Mouse (Mus musculus): ENCODE measurements around the gene Golgb1. TPM values are rescaled to one million over a fixed set of nuclear protein-coding genes. Genes with fewer than 3 reads are reported as not detected.
A peak's percentile ranks its signal among the peaks of the same experiment; 100 is the strongest.

Golgb1 gene
- polyA plus RNA-seq, 1 experiment from 2014 or later = 120 TPM

DNA sequence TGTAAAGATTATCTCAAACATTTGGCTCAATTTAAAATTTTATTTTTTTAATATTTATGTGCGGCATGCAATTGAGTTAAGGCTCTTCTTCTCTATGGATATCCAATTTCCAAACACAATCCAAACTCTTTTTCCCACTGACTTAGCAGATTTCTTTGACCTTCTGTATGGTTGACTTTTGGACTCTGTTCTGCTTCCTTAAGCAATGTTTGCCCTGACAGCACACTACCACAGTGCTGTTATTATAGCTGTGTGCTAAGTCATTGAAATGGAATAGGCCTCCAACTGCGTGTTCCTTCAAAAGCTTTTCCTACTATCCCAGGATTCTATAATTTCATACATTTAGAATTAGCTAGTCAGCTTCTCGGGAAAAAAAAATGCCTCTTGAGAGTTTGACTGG, 68.7 kb downstream of the Golgb1 start:
- no peak overlapping the region for H3K4me3 ChIP-seq (ENCODE audit: low read depth, low read length)
- no peak overlapping the region for H3K27ac ChIP-seq (replicated peaks; ENCODE audit: low read depth, low read length)
- no peaks in the 10 kb centered on the region for H3K27me3 ChIP-seq (replicated peaks; ENCODE audit: control insufficient read depth, insufficient read depth, low read length)
- no peak overlapping the region for H3K4me2 ChIP-seq (ENCODE audit: low read depth, low read length)
- 76% methylated on average over 3 of the region's 3 CpGs for WGBS
- peaks cover 3% of the 10 kb centered on the region for H3K4me1 ChIP-seq (ENCODE audit: control insufficient read depth, insufficient read depth, low read length)
- DNase-seq (ENCODE audit: low spot score) = no peak
- ATAC-seq (ENCODE audit: low read depth) = no peak
- no peaks in the 10 kb centered on the region for H3K36me3 ChIP-seq (ENCODE audit: control insufficient read depth, insufficient read depth, low read length)
- no peaks in the 10 kb centered on the region for H3K9me3 ChIP-seq (ENCODE audit: control insufficient read depth, low read length)
- H3K9ac ChIP-seq (ENCODE audit: low read depth, low read length) = no peak overlapping the region

DNA sequence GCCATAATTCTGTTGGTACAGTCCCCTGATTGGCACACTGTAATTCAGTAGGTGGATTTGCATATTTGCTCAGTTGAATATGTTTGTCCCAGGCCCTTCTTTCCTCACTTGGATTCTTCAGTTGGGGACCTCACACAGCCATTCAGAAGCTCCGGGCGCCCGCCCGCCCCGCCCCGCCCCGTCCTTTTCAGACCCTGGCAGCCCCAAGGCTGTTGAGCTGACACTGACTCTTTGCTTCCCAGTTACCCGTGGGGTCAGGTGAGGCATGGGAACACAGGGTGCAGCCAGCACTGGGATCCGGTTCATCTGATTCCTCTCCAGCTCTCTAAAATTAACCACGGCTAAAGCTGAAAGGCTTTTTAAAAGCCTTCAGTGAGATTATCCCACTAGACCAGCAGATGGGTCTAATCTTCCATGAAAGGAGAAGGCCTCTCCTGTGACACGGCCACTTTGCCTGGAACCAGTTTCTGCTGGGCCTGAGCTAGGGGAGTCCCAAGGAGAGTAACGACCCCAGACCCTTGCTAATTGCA, 70.0 kb downstream of the Golgb1 start:
- Histone ChIP-seq H3K27ac (replicated peaks; ENCODE audit: low read depth, low read length) (no peak overlapping the region), H3K4me1 (ENCODE audit: control insufficient read depth, insufficient read depth, low read length) (peaks cover 3% of the 10 kb centered on the region; the same call in 1 of the 2 replicates), H3K9me3 (ENCODE audit: control insufficient read depth, low read length) (no peaks in the 10 kb centered on the region), H3K4me3 (ENCODE audit: low read depth, low read length) (no peak overlapping the region), H3K4me2 (ENCODE audit: low read depth, low read length) (no peak overlapping the region), H3K27me3 (replicated peaks; ENCODE audit: control insufficient read depth, insufficient read depth, low read length) (no peaks in the 10 kb centered on the region), H3K9ac (ENCODE audit: low read depth, low read length) (no peak overlapping the region), H3K36me3 (ENCODE audit: control insufficient read depth, insufficient read depth, low read length) (no peaks in the 10 kb centered on the region)
- WGBS = 48% methylated on average over 12 of the region's 12 CpGs
- DNase-seq (ENCODE audit: low spot score) = peak; percentile 14
- ATAC-seq (ENCODE audit: low read depth) = peak; percentile 47; the same call in 1 of the 2 replicates

DNA sequence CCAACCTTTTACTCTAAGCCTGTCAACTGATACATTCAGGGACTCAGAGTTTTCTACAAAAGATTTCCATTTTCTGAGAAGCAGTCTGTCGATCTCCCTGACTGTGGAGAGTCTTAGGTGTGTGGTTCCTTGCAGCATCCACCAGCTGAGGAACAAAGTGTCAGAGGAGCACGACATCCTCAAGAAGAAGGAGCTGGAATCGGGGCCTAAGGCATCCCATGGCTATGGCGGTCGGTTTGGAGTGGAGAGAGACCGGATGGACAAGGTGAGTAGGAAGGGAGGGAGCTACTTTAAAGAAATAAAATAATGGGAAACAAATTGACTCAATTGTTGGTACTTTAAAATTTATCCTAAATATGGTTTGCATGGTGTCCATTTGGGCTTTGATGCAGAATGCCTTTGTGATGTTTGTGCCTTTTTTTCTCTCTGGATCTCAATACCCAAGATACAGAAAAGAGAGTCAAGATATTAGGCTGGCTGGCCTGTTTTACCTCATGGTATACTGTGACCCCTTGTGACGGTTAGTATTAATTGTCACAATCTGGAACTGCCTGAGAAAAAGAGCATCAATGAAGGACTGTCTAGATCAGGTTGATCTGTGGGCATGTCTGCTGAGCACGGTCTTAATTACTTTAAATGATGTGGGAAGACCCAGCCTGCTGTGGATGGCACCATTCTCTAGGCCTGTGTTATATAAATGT, 71.7 kb downstream of the Golgb1 start:
- no peaks in the 10 kb centered on the region for H3K36me3 ChIP-seq (ENCODE audit: control insufficient read depth, insufficient read depth, low read length)
- DNase-seq (ENCODE audit: low spot score) (no peak), ATAC-seq (ENCODE audit: low read depth) (no peak)
- peaks cover 3% of the 10 kb centered on the region; the same call in 1 of the 2 replicates for H3K4me1 ChIP-seq (ENCODE audit: control insufficient read depth, insufficient read depth, low read length)
- H3K27me3 ChIP-seq (replicated peaks; ENCODE audit: control insufficient read depth, insufficient read depth, low read length) = no peaks in the 10 kb centered on the region
- no peak overlapping the region for H3K9ac ChIP-seq (ENCODE audit: low read depth, low read length)
- no peak overlapping the region for H3K4me3 ChIP-seq (ENCODE audit: low read depth, low read length)
- no peak overlapping the region for H3K4me2 ChIP-seq (ENCODE audit: low read depth, low read length)
- no peaks in the 10 kb centered on the region for H3K9me3 ChIP-seq (ENCODE audit: control insufficient read depth, low read length)
- no peak overlapping the region for H3K27ac ChIP-seq (replicated peaks; ENCODE audit: low read depth, low read length)
- 79% methylated on average over 8 of the region's 8 CpGs for WGBS

DNA sequence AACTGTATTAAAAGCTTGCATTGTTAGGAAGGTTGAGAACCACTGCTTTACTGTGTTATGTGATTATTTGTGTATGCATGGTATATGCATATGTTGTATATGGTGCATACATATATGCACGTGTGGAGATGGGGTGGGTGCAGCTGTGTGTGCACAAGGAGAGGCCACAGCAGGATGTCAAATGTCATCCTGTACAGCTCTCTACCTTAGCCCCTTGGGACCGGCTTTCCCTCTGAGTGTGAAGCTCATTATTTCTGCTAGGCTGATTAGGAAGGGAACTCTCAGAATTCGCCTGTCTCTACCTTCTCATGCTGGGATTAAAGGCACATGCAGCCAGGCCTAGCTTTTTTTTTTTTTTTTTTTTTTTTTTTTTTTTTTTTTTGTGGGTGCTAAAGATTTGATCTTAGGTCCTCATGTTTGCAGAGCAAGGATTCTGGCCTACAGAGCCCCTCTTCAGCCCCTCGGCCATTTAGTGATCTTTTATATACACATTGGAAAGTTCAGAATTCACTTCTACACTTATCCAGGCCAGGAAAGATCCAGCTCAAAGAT, 72.8 kb downstream of the Golgb1 start:
- H3K27me3 ChIP-seq (replicated peaks; ENCODE audit: control insufficient read depth, insufficient read depth, low read length) = no peaks in the 10 kb centered on the region
- no peak overlapping the region for H3K27ac ChIP-seq (replicated peaks; ENCODE audit: low read depth, low read length)
- no peak overlapping the region for H3K4me3 ChIP-seq (ENCODE audit: low read depth, low read length)
- H3K4me1 ChIP-seq (ENCODE audit: control insufficient read depth, insufficient read depth, low read length) = no peaks in the 10 kb centered on the region
- H3K4me2 ChIP-seq (ENCODE audit: low read depth, low read length) = no peak overlapping the region
- H3K9me3 ChIP-seq (ENCODE audit: control insufficient read depth, low read length) = no peaks in the 10 kb centered on the region
- no peaks in the 10 kb centered on the region for H3K36me3 ChIP-seq (ENCODE audit: control insufficient read depth, insufficient read depth, low read length)
- no peak for DNase-seq (ENCODE audit: low spot score)
- no peak; the same call in 1 of the 2 replicates for ATAC-seq (ENCODE audit: low read depth)
- no peak overlapping the region for H3K9ac ChIP-seq (ENCODE audit: low read depth, low read length)
- WGBS = 68% methylated on average over 4 of the region's 4 CpGs

- DNase-seq (ENCODE audit: low spot score) = no peak
- H3K9ac ChIP-seq (ENCODE audit: low read depth, low read length) = no peak overlapping the region
- H3K27ac ChIP-seq (replicated peaks; ENCODE audit: low read depth, low read length) = no peak overlapping the region
- no peak overlapping the region for H3K4me2 ChIP-seq (ENCODE audit: low read depth, low read length)
- WGBS = 65% methylated on average over 8 of the region's 8 CpGs
- no peaks in the 10 kb centered on the region for H3K27me3 ChIP-seq (replicated peaks; ENCODE audit: control insufficient read depth, insufficient read depth, low read length)
- no peak overlapping the region for H3K4me3 ChIP-seq (ENCODE audit: low read depth, low read length)
- no peaks in the 10 kb centered on the region for H3K4me1 ChIP-seq (ENCODE audit: control insufficient read depth, insufficient read depth, low read length)
- H3K9me3 ChIP-seq (ENCODE audit: control insufficient read depth, low read length) = no peaks in the 10 kb centered on the region
- H3K36me3 ChIP-seq (ENCODE audit: control insufficient read depth, insufficient read depth, low read length) = no peaks in the 10 kb centered on the region
- no peak for ATAC-seq (ENCODE audit: low read depth)
Measured at GRCm38 (mm10) chr16:36949614-36950336, 74.8 kb downstream of the Golgb1 start.

DNA sequence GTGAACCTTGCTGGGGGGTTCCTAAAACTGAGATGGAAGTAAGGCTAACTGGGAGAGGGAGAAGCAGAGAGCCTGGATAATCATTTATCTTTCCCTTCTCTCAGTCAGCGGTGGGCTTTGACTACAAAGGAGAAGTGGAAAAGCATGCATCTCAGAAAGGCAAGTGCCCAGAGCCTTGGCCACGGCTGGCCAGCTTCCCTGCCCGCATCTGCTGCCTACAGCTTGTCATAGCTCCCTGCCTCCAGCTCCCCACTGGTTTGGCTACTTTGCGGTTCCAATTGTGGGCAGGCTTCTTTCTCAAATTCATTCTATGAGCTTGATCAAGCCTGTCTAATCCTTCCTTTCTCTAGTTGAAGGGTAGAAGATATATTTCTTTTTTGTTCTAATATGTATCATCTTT, 76.1 kb downstream of the Golgb1 start:
- Histone ChIP-seq H3K4me3 (ENCODE audit: low read depth, low read length) (no peak overlapping the region), H3K4me2 (ENCODE audit: low read depth, low read length) (no peak overlapping the region), H3K9ac (ENCODE audit: low read depth, low read length) (no peak overlapping the region), H3K36me3 (ENCODE audit: control insufficient read depth, insufficient read depth, low read length) (no peaks in the 10 kb centered on the region), H3K27ac (replicated peaks; ENCODE audit: low read depth, low read length) (no peak overlapping the region), H3K4me1 (ENCODE audit: control insufficient read depth, insufficient read depth, low read length) (no peaks in the 10 kb centered on the region), H3K27me3 (replicated peaks; ENCODE audit: control insufficient read depth, insufficient read depth, low read length) (no peaks in the 10 kb centered on the region), H3K9me3 (ENCODE audit: control insufficient read depth, low read length) (no peaks in the 10 kb centered on the region)
- DNase-seq (ENCODE audit: low spot score) (no peak), ATAC-seq (ENCODE audit: low read depth) (no peak)
- 64% methylated on average over 4 of the region's 4 CpGs for WGBS

GRCm38 (mm10) chr16:36955106-36955505, 80.2 kb downstream of the Golgb1 start:
- no peaks in the 10 kb centered on the region for H3K36me3 ChIP-seq (ENCODE audit: control insufficient read depth, insufficient read depth, low read length)
- ATAC-seq (ENCODE audit: low read depth) (no peak), DNase-seq (ENCODE audit: low spot score) (no peak)
- 62% methylated on average over 11 of the region's 11 CpGs for WGBS
- no peak overlapping the region for H3K4me2 ChIP-seq (ENCODE audit: low read depth, low read length)
- no peak overlapping the region for H3K9ac ChIP-seq (ENCODE audit: low read depth, low read length)
- H3K4me1 ChIP-seq (ENCODE audit: control insufficient read depth, insufficient read depth, low read length) = no peaks in the 10 kb centered on the region
- no peaks in the 10 kb centered on the region for H3K9me3 ChIP-seq (ENCODE audit: control insufficient read depth, low read length)
- H3K4me3 ChIP-seq (ENCODE audit: low read depth, low read length) = no peak overlapping the region
- H3K27ac ChIP-seq (replicated peaks; ENCODE audit: low read depth, low read length) = no peak overlapping the region
- H3K27me3 ChIP-seq (replicated peaks; ENCODE audit: control insufficient read depth, insufficient read depth, low read length) = no peaks in the 10 kb centered on the region

DNA sequence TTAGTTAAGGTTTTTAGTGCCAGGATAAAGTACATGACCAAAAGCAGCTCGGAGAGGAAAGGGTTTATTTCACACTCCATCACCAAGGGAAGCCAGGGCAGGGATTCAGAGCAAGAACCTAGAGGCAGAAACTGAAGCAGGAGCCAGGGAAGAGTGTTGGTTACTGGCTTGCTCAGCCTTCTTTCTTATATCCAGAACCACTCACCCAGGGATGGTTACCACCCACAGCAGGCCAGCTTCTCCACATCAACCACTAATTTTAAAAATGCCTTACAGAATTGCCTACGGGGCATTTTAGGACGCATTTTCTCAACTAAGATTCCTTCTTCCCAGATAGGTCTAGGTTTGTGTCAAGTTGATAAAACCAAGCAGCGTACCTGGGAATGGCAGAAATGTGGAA, 88.5 kb downstream of the Golgb1 start:
- H3K27ac ChIP-seq (replicated peaks; ENCODE audit: low read depth, low read length) = no peak overlapping the region
- H3K9ac ChIP-seq (ENCODE audit: low read depth, low read length) = no peak overlapping the region
- H3K4me3 ChIP-seq (ENCODE audit: low read depth, low read length) = no peak overlapping the region
- no peak for DNase-seq (ENCODE audit: low spot score)
- no peak for ATAC-seq (ENCODE audit: low read depth)
- H3K4me1 ChIP-seq (ENCODE audit: control insufficient read depth, insufficient read depth, low read length) = no peaks in the 10 kb centered on the region
- WGBS = 75% methylated on average over 4 of the region's 4 CpGs
- no peaks in the 10 kb centered on the region for H3K27me3 ChIP-seq (replicated peaks; ENCODE audit: control insufficient read depth, insufficient read depth, low read length)
- H3K4me2 ChIP-seq (ENCODE audit: low read depth, low read length) = no peak overlapping the region
- no peaks in the 10 kb centered on the region for H3K36me3 ChIP-seq (ENCODE audit: control insufficient read depth, insufficient read depth, low read length)
- H3K9me3 ChIP-seq (ENCODE audit: control insufficient read depth, low read length) = no peaks in the 10 kb centered on the region

All from embryonic facial prominence, embryonic 14.5 days (tissue).